Mouse (Mus musculus) lung, postnatal 10 days (tissue): ENCODE data around the gene Nrbp1.
A peak's percentile ranks its signal among the peaks of the same experiment; 100 is the strongest.

ENCODE experiments used
- DNase-seq: peaks from one replicate; pipeline ENCODE4 v3.0.0; 2021

Nrbp1 gene

GRCm38 (mm10) chr5:31240637-31241521, at the start of gene Nrbp1, which contains the start of gene Gm9970:
Gene Nrbp1, plus strand, starts transcription at chr5:31240864.
Gene Gm9970, minus strand, starts transcription at chr5:31241232.
- DNase-seq, result peak; percentile 98

- peak; percentile 80 for DNase-seq
These were observed 48.4 kb upstream of the Nrbp1 start for GRCm38 (mm10) chr5:31192045-31192938.

GRCm38 (mm10) chr5:31192939-31193630, 47.6 kb upstream of the Nrbp1 start, which contains the start of the genes Snx17 and Eif2b4:
Gene Snx17, plus strand, starts transcription at chr5:31193227.
Gene Eif2b4, minus strand, starts transcription at chr5:31193430.
- peak; percentile 100 for DNase-seq

GRCm38 (mm10) chr5:31193631-31194281, 46.9 kb upstream of the Nrbp1 start:
- no peak for DNase-seq

- no peak for DNase-seq
These were observed 45.9 kb upstream of the Nrbp1 start for GRCm38 (mm10) chr5:31194486-31195485.

- no peak for DNase-seq
These were observed 45.0 kb upstream of the Nrbp1 start for GRCm38 (mm10) chr5:31195671-31196070.

GRCm38 (mm10) chr5:31196207-31196606, 44.5 kb upstream of the Nrbp1 start:
- DNase-seq, result no peak

- DNase-seq, result no peak
These were observed 43.6 kb upstream of the Nrbp1 start for GRCm38 (mm10) chr5:31197072-31197471.

- DNase-seq, result no peak
These were observed 42.5 kb upstream of the Nrbp1 start for GRCm38 (mm10) chr5:31198170-31198569.

GRCm38 (mm10) chr5:31198616-31199320, 41.9 kb upstream of the Nrbp1 start:
- DNase-seq, result no peak

- no peak for DNase-seq
These were observed 41.3 kb upstream of the Nrbp1 start for GRCm38 (mm10) chr5:31199321-31199892.

GRCm38 (mm10) chr5:31199893-31200292, 40.8 kb upstream of the Nrbp1 start:
- DNase-seq, result peak; percentile 29

GRCm38 (mm10) chr5:31200327-31200768, 40.3 kb upstream of the Nrbp1 start:
- DNase-seq, result peak; percentile 24

- DNase-seq, result no peak
These were observed 39.5 kb upstream of the Nrbp1 start for GRCm38 (mm10) chr5:31201042-31201741.

GRCm38 (mm10) chr5:31201742-31202590, 38.7 kb upstream of the Nrbp1 start, which contains the start of gene Zfp513:
Gene Zfp513, minus strand, starts transcription at chr5:31202303.
- peak; percentile 98 for DNase-seq

GRCm38 (mm10) chr5:31202933-31203332, 37.7 kb upstream of the Nrbp1 start:
- DNase-seq, result no peak

GRCm38 (mm10) chr5:31203866-31204265, 36.8 kb upstream of the Nrbp1 start:
- DNase-seq, result no peak

GRCm38 (mm10) chr5:31204421-31204820, 36.2 kb upstream of the Nrbp1 start:
- DNase-seq, result no peak
